Mouse (Mus musculus) hindbrain, embryonic 15.5 days (tissue): Measurements from ENCODE around the gene Zfp458. TPM values are rescaled to one million over a fixed set of nuclear protein-coding genes. Genes with fewer than 3 reads are reported as not detected.
"Not testable (repeated sequence)": the region's sequence is repeated elsewhere in the genome, so short reads cannot be mapped to it uniquely, and the experiment has no call there.

ENCODE experiments used
- ATAC-seq: fragments of 200-750 bp; cut with Nextera tagmentation; 2 replicates; pipeline ENCODE4 v1.8.0; 2017; ENCODE audit warnings: low read depth, moderate number of reproducible peaks, moderate TSS enrichment; ENCODE audit not compliant: low FRiP score
- H3K27ac ChIP-seq: fragments of 300-500 bp; sonication (generic); replicated peaks from 2 replicates; pipeline ENCODE4 v1.5.1; 2015; ENCODE audit warnings: mild to moderate bottlenecking, inconsistent platforms
- H3K27me3 ChIP-seq: fragments of 300-500 bp; sonication (generic); 2 replicates; pipeline ENCODE4 v1.6.1; 2015; ENCODE audit warnings: control low read depth, inconsistent platforms
- H3K36me3 ChIP-seq: fragments of 300-500 bp; sonication (generic); 2 replicates; pipeline ENCODE4 v1.6.1; 2015; ENCODE audit warnings: control low read depth, inconsistent platforms
- H3K4me1 ChIP-seq: fragments of 300-500 bp; sonication (generic); replicated peaks from 2 replicates; pipeline ENCODE4 v1.6.1; 2015; ENCODE audit warnings: control low read depth, inconsistent platforms
- H3K4me2 ChIP-seq: fragments of 300-500 bp; sonication (generic); 2 replicates; pipeline ENCODE4 v1.6.1; 2015; ENCODE audit warnings: moderate library complexity, mild to moderate bottlenecking, inconsistent platforms
- H3K4me3 ChIP-seq: fragments of 300-500 bp; sonication (generic); 2 replicates; pipeline ENCODE4 v1.5.1; 2015; ENCODE audit warnings: mild to moderate bottlenecking, inconsistent platforms
- H3K9ac ChIP-seq: fragments of 300-500 bp; sonication (generic); 2 replicates; pipeline ENCODE4 v1.6.1; 2015; ENCODE audit warnings: inconsistent platforms
- H3K9me3 ChIP-seq: fragments of 300-500 bp; sonication (generic); 2 replicates; pipeline ENCODE4 v1.6.1; 2016; ENCODE audit warnings: control low read depth, inconsistent platforms
- WGBS: fragments of 180-500 bp; shearing (Covaris S2); methylation state at CpG from one replicate; pipeline ENCODE4 v1.1.7; 2015; 5-methylcytosine and 5-hydroxymethylcytosine counted together
- polyA plus RNA-seq: library from polyadenylated mRNA; unstranded; fragments of >200 nt; fragmentation: Nextera tagmentation; extraction: Ambion mirVana; gene quantifications from 2 replicates; pipeline ENCODE4 v1.2.1, GENCODE M21; 2015

Zfp458 gene
- 4.7 and 6.0 TPM in 2 replicates for polyA plus RNA-seq

- Histone ChIP-seq H3K4me1 (no peaks in the 10 kb centered on the region), H3K9ac (no peak within 1 kb of the TSS), H3K4me2 (peak within 1 kb of the TSS; percentile 22; the same call in 1 of the 2 replicates), H3K36me3 (no peaks in the 10 kb centered on the region), H3K9me3 (no peaks in the 10 kb centered on the region), H3K4me3 (no peak within 1 kb of the TSS), H3K27me3 (no peaks in the 10 kb centered on the region), H3K27ac (no peak within 1 kb of the TSS)
- peak; percentile 56; the same call in 1 of the 2 replicates for ATAC-seq
- 45% methylated on average over 7 of the region's 7 CpGs for WGBS
Observed at GRCm38 (mm10) chr13:67278314-67278713, at the start of gene Zfp458. Gene Zfp458, minus strand, starts transcription at chr13:67278466.

GRCm38 (mm10) chr13:67306718-67307117 lies 28.5 kb upstream of the Zfp458 start:
- peaks cover 9% of the 10 kb centered on the region for H3K4me1 ChIP-seq
- no peaks in the 10 kb centered on the region for H3K9me3 ChIP-seq
- peak overlapping the region; percentile 79 for H3K9ac ChIP-seq
- no peaks in the 10 kb centered on the region for H3K36me3 ChIP-seq
- ATAC-seq = peak; percentile 51
- H3K27ac ChIP-seq = peak overlapping the region; percentile 75
- no peaks in the 10 kb centered on the region for H3K27me3 ChIP-seq
- WGBS = 34% methylated on average over 5 of the region's 5 CpGs
- H3K4me3 ChIP-seq = peak overlapping the region; percentile 62
- peak overlapping the region; percentile 92 for H3K4me2 ChIP-seq

- 9% methylated on average over 16 of the region's 16 CpGs for WGBS
Observed at GRCm38 (mm10) chr13:67305822-67306672, 27.8 kb upstream of the Zfp458 start, which contains the start of gene Zfp457. Gene Zfp457, minus strand, starts transcription at chr13:67306485.

GRCm38 (mm10) chr13:67269383-67270065 lies 8.7 kb downstream of the Zfp458 start:
- peak overlapping the region; percentile 68 for H3K4me2 ChIP-seq
- H3K36me3 ChIP-seq, H3K9me3 ChIP-seq, H3K27me3 ChIP-seq: not testable (repeated sequence)
- 45% methylated on average over 8 of the region's 9 CpGs for WGBS
- H3K27ac ChIP-seq = peak overlapping the region; percentile 64
- peak overlapping the region; percentile 23; the same call in 1 of the 2 replicates for H3K9ac ChIP-seq
- H3K4me1 ChIP-seq = peaks cover 13% of the 10 kb centered on the region
- peak overlapping the region; percentile 55 for H3K4me3 ChIP-seq
- peak; percentile 67 for ATAC-seq

More at GRCm38 (mm10) chr13:67305822-67306672, 27.8 kb upstream of the Zfp458 start, which contains the start of gene Zfp457:
- Histone ChIP-seq H3K4me1 (peaks cover 9% of the 10 kb centered on the region), H3K9me3 (no peaks in the 10 kb centered on the region), H3K4me2 (peak within 1 kb of the TSS; percentile 92), H3K36me3 (no peaks in the 10 kb centered on the region), H3K27me3 (no peaks in the 10 kb centered on the region), H3K9ac (peak within 1 kb of the TSS; percentile 79), H3K4me3 (peak within 1 kb of the TSS; percentile 62), H3K27ac (peak within 1 kb of the TSS; percentile 79)
- peak; percentile 99 for ATAC-seq

- Histone ChIP-seq H3K4me3 (peak overlapping the region; percentile 55), H3K36me3 (peaks cover 5% of the 10 kb centered on the region; the same call in 1 of the 2 replicates), H3K4me1 (peaks cover 13% of the 10 kb centered on the region), H3K27ac (peak overlapping the region; percentile 64), H3K4me2 (peak overlapping the region; percentile 68), H3K9me3 (0 out of 2 replicates have a peak, but pooled peaks cover 4% of the 10 kb centered on the region), H3K27me3 (no peaks in the 10 kb centered on the region), H3K9ac (peak overlapping the region; percentile 54)
- WGBS = 9% methylated on average over 18 of the region's 18 CpGs
- peak; percentile 98 for ATAC-seq
Observed at GRCm38 (mm10) chr13:67268568-67269369, 9.5 kb downstream of the Zfp458 start.

- no peak for ATAC-seq
- no peaks in the 10 kb centered on the region for H3K9me3 ChIP-seq
- no peak overlapping the region for H3K27ac ChIP-seq
- H3K4me3 ChIP-seq = no peak overlapping the region
- H3K27me3 ChIP-seq = no peaks in the 10 kb centered on the region
- H3K4me1 ChIP-seq = no peaks in the 10 kb centered on the region
- no peak overlapping the region for H3K4me2 ChIP-seq
- H3K36me3 ChIP-seq = no peaks in the 10 kb centered on the region
- no peak overlapping the region for H3K9ac ChIP-seq
- 63% methylated on average over 4 of the region's 4 CpGs for WGBS
Observed at GRCm38 (mm10) chr13:67214015-67214607, 64.2 kb downstream of the Zfp458 start.

Other genes with a start within 250 kb of the Zfp458 start
- 5.7 and 6.7 TPM in 2 replicates for gene Zfp712, start 217.3 kb downstream of the Zfp458 start, polyA plus RNA-seq
- gene Zfp708, start 180.5 kb downstream of the Zfp458 start, polyA plus RNA-seq = 8.9 TPM in 2 replicates
- 0.85 and 2.0 TPM in 2 replicates for gene Gm28557, start 169.9 kb downstream of the Zfp458 start, polyA plus RNA-seq
- gene Rslcan18, start 162.2 kb downstream of the Zfp458 start, polyA plus RNA-seq = 0.06 and 0.20 TPM in 2 replicates
- 4.0 and 4.4 TPM in 2 replicates for gene Zfp759, start 156.8 kb downstream of the Zfp458 start, polyA plus RNA-seq
- 6.3 and 6.8 TPM in 2 replicates for gene Rsl1, start 105.3 kb downstream of the Zfp458 start, polyA plus RNA-seq
- gene Zfp455, start 84.0 kb downstream of the Zfp458 start, polyA plus RNA-seq = 2.0 and 2.2 TPM in 2 replicates
- gene Zfp457, start 28.0 kb upstream of the Zfp458 start, polyA plus RNA-seq = 1.1 and 1.3 TPM in 2 replicates
- gene Zfp595, start 54.1 kb upstream of the Zfp458 start, polyA plus RNA-seq = 1.7 and 1.9 TPM in 2 replicates
- 0.35 TPM in 1 of 2 replicates, not detected in the other for gene Gm28044, start 82.1 kb upstream of the Zfp458 start, polyA plus RNA-seq
- gene Zfp953, start 82.1 kb upstream of the Zfp458 start, polyA plus RNA-seq = 0.42 and 0.58 TPM in 2 replicates
- gene Gm28041, start 97.3 kb upstream of the Zfp458 start, polyA plus RNA-seq = 0.25 TPM in 1 of 2 replicates, not detected in the other
- gene Zfp456, start 97.3 kb upstream of the Zfp458 start, polyA plus RNA-seq = 0.60 and 1.1 TPM in 2 replicates
- gene Zfp429, start 121.4 kb upstream of the Zfp458 start, polyA plus RNA-seq = 4.0 and 4.5 TPM in 2 replicates
- gene Zfp459, start 143.0 kb upstream of the Zfp458 start, polyA plus RNA-seq = 0.68 and 1.5 TPM in 2 replicates
- 6.6 and 7.3 TPM in 2 replicates for gene Zfp874a, start 173.2 kb upstream of the Zfp458 start, polyA plus RNA-seq
- gene Zfp874b, start 205.8 kb upstream of the Zfp458 start, polyA plus RNA-seq = 2.5 and 2.8 TPM in 2 replicates
- gene Zfp58, start 222.1 kb upstream of the Zfp458 start, polyA plus RNA-seq = 10.0 and 11.6 TPM in 2 replicates
- gene Gm26965, start 247.7 kb upstream of the Zfp458 start, polyA plus RNA-seq = not detected in 2 replicates
- 32.2 and 37.2 TPM in 2 replicates for gene Zfp87, start 247.7 kb upstream of the Zfp458 start, polyA plus RNA-seq